Mouse (Mus musculus): ENCODE measurements around the gene Pnpla8. TPM values are rescaled to one million over a fixed set of nuclear protein-coding genes. Genes with fewer than 3 reads are reported as not detected.

Pnpla8 gene
- polyA plus RNA-seq, 1 experiment from 2014 or later = 53.5 TPM

GRCm38 (mm10) chr12:44209141-44209823, 11.9 kb upstream of the Pnpla8 start:
- Histone ChIP-seq H3K4me1 (replicated peaks; ENCODE audit: control insufficient read depth, insufficient read depth) (no peaks in the 10 kb centered on the region), H3K36me3 (ENCODE audit: control insufficient read depth, insufficient read depth, low read length) (no peaks in the 10 kb centered on the region), H3K9me3 (ENCODE audit: control insufficient read depth, low read length) (no peaks in the 10 kb centered on the region), H3K4me2 (replicated peaks; ENCODE audit: low read depth) (peak overlapping the region; percentile 68), H3K27me3 (ENCODE audit: control insufficient read depth, insufficient read depth, low read length) (no peaks in the 10 kb centered on the region), H3K9ac (ENCODE audit: low read length) (peak overlapping the region; percentile 97), H3K27ac (replicated peaks) (peak overlapping the region; percentile 95), H3K4me3 (ENCODE audit: low read depth, low read length) (peak overlapping the region; percentile 97)
- peak; percentile 30 for ATAC-seq (ENCODE audit: low FRiP score, low TSS enrichment)
- TF ChIP-seq EP300 (optimal IDR thresholded peaks at IDR 0.05) (no peak), CTCF (IDR thresholded peaks at IDR 0.05; ENCODE audit: low read depth) (peak; percentile 23)
- peak; percentile 64 for DNase-seq (ENCODE audit: low spot score)
- WGBS = under 1% methylated on average over 37 of the region's 37 CpGs

- ATAC-seq (ENCODE audit: low FRiP score, low TSS enrichment) (peak; percentile 99), DNase-seq (ENCODE audit: low spot score) (peak; percentile 99)
- H3K9ac ChIP-seq (ENCODE audit: low read length) = peak within 1 kb of the TSS; percentile 97
- H3K36me3 ChIP-seq (ENCODE audit: control insufficient read depth, insufficient read depth, low read length) = no peaks in the 10 kb centered on the region
- peak within 1 kb of the TSS; percentile 95 for H3K27ac ChIP-seq (replicated peaks)
- H3K4me3 ChIP-seq (ENCODE audit: low read depth, low read length) = peak within 1 kb of the TSS; percentile 97
- peak; percentile 85 for TF ChIP-seq CTCF (IDR thresholded peaks at IDR 0.05; ENCODE audit: low read depth)
- TF ChIP-seq EP300 (optimal IDR thresholded peaks at IDR 0.05) = no peak
- under 1% methylated on average over 74 of the region's 77 CpGs for WGBS
- no peaks in the 10 kb centered on the region for H3K27me3 ChIP-seq (ENCODE audit: control insufficient read depth, insufficient read depth, low read length)
- H3K4me1 ChIP-seq (replicated peaks; ENCODE audit: control insufficient read depth, insufficient read depth) = no peaks in the 10 kb centered on the region
- peak within 1 kb of the TSS; percentile 68 for H3K4me2 ChIP-seq (replicated peaks; ENCODE audit: low read depth)
- no peaks in the 10 kb centered on the region for H3K9me3 ChIP-seq (ENCODE audit: control insufficient read depth, low read length)
Observed at GRCm38 (mm10) chr12:44209824-44210752, 11.1 kb upstream of the Pnpla8 start, which contains the start of gene Dnajb9. Gene Dnajb9 (minus strand): TSS chr12:44210326.

GRCm38 (mm10) chr12:44211555-44211954, 9.6 kb upstream of the Pnpla8 start:
- TF ChIP-seq EP300 (optimal IDR thresholded peaks at IDR 0.05) = no peak
- TF ChIP-seq CTCF (IDR thresholded peaks at IDR 0.05; ENCODE audit: low read depth) = no peak
- H3K27ac ChIP-seq (replicated peaks) = no peak overlapping the region
- H3K9me3 ChIP-seq (ENCODE audit: control insufficient read depth, low read length) = no peaks in the 10 kb centered on the region
- no peak overlapping the region for H3K4me2 ChIP-seq (replicated peaks; ENCODE audit: low read depth)
- no peak overlapping the region for H3K4me3 ChIP-seq (ENCODE audit: low read depth, low read length)
- H3K27me3 ChIP-seq (ENCODE audit: control insufficient read depth, insufficient read depth, low read length) = no peaks in the 10 kb centered on the region
- no peak for DNase-seq (ENCODE audit: low spot score)
- no peak for ATAC-seq (ENCODE audit: low FRiP score, low TSS enrichment)
- H3K9ac ChIP-seq (ENCODE audit: low read length) = no peak overlapping the region
- no peaks in the 10 kb centered on the region for H3K36me3 ChIP-seq (ENCODE audit: control insufficient read depth, insufficient read depth, low read length)
- WGBS = 93% methylated on average over 3 of the region's 3 CpGs
- no peaks in the 10 kb centered on the region for H3K4me1 ChIP-seq (replicated peaks; ENCODE audit: control insufficient read depth, insufficient read depth)

GRCm38 (mm10) chr12:44221651-44222356, 634 bp downstream of the Pnpla8 start:
- Histone ChIP-seq H3K9ac (ENCODE audit: low read length) (peak overlapping the region; percentile 73), H3K27me3 (ENCODE audit: control insufficient read depth, insufficient read depth, low read length) (no peaks in the 10 kb centered on the region), H3K4me3 (ENCODE audit: low read depth, low read length) (peak overlapping the region; percentile 63), H3K27ac (replicated peaks) (no peak overlapping the region), H3K9me3 (ENCODE audit: control insufficient read depth, low read length) (no peaks in the 10 kb centered on the region), H3K4me2 (replicated peaks; ENCODE audit: low read depth) (peak overlapping the region; percentile 77), H3K4me1 (replicated peaks; ENCODE audit: control insufficient read depth, insufficient read depth) (no peaks in the 10 kb centered on the region), H3K36me3 (ENCODE audit: control insufficient read depth, insufficient read depth, low read length) (no peaks in the 10 kb centered on the region)
- ATAC-seq (ENCODE audit: low FRiP score, low TSS enrichment) (no peak), DNase-seq (ENCODE audit: low spot score) (peak; percentile 19)
- WGBS = 3% methylated on average over 70 of the region's 89 CpGs
- TF ChIP-seq CTCF (IDR thresholded peaks at IDR 0.05; ENCODE audit: low read depth) (no peak), EP300 (optimal IDR thresholded peaks at IDR 0.05) (no peak)

- no peak overlapping the region for H3K4me3 ChIP-seq (ENCODE audit: low read depth, low read length)
- WGBS = 78% methylated on average over 3 of the region's 3 CpGs
- H3K9me3 ChIP-seq (ENCODE audit: control insufficient read depth, low read length) = no peaks in the 10 kb centered on the region
- no peaks in the 10 kb centered on the region for H3K27me3 ChIP-seq (ENCODE audit: control insufficient read depth, insufficient read depth, low read length)
- H3K36me3 ChIP-seq (ENCODE audit: control insufficient read depth, insufficient read depth, low read length) = no peaks in the 10 kb centered on the region
- ATAC-seq (ENCODE audit: low FRiP score, low TSS enrichment) (no peak), DNase-seq (ENCODE audit: low spot score) (no peak)
- H3K9ac ChIP-seq (ENCODE audit: low read length) = no peak overlapping the region
- no peak for TF ChIP-seq CTCF (IDR thresholded peaks at IDR 0.05; ENCODE audit: low read depth)
- TF ChIP-seq EP300 (optimal IDR thresholded peaks at IDR 0.05) = no peak
- H3K27ac ChIP-seq (replicated peaks) = no peak overlapping the region
- no peaks in the 10 kb centered on the region for H3K4me1 ChIP-seq (replicated peaks; ENCODE audit: control insufficient read depth, insufficient read depth)
- no peak overlapping the region for H3K4me2 ChIP-seq (replicated peaks; ENCODE audit: low read depth)
Observed at GRCm38 (mm10) chr12:44223044-44223443, 1.9 kb downstream of the Pnpla8 start.
